Mouse (Mus musculus): ENCODE measurements around the gene Sema6d. TPM values are rescaled to one million over a fixed set of nuclear protein-coding genes. Genes with fewer than 3 reads are reported as not detected.

The Sema6d gene
- polyA plus RNA-seq, 1 experiment from 2014 or later, result 22.1 TPM

DNA sequence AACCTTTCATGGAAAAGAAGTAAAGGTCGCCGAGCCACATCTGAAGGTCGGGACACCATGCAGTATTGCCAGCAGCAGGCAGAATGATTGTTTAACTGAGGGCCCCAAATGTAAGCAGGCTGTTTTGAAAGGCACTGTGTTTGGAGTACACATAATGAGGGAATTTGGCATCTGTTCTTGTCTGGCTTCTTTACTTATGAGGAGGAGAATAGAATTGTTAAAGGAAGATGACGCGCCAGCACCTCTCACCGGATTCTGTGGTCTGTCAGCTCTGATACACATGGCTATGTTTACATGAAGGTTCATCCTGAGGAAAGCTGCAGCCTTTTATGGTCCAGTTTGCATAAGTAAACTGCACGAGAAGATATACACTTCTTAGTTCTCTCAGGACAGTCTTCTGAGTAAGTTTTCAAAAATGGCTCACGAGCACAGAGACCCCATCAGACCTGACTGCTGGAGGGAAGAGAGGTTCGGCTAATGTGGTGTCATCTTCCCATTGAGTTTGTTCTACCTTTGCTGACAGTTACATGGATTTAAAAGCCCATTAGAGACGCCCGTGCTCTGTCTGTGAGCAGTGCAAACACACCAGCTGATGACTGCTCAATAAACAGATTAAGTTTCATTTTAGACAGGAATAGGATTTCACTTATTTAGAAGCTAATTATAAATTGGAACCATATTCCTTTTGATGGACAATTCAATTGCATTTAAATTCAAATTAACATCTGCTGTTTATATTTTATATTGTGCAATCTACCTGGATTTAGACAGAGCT is 28.9 kb downstream of the Sema6d start:
- no peak overlapping the region for H3K4me3 ChIP-seq (replicated peaks)
- peaks cover 11% of the 10 kb centered on the region for H3K4me1 ChIP-seq (replicated peaks)
- no peaks in the 10 kb centered on the region for H3K9me3 ChIP-seq
- no peak overlapping the region for H3K27ac ChIP-seq
- H3K9ac ChIP-seq (replicated peaks), result no peak overlapping the region
- no peaks in the 10 kb centered on the region for H3K27me3 ChIP-seq
- no peak overlapping the region for H3K4me2 ChIP-seq (replicated peaks)
- 67% methylated on average over 11 of the region's 11 CpGs for whole genome bisulfite sequencing
- H3K36me3 ChIP-seq, result no peaks in the 10 kb centered on the region
- ATAC-seq, result no peak

- Histone ChIP-seq H3K36me3 (no peaks in the 10 kb centered on the region), H3K9ac (replicated peaks) (no peak overlapping the region), H3K9me3 (no peaks in the 10 kb centered on the region), H3K4me3 (replicated peaks) (no peak overlapping the region), H3K4me1 (replicated peaks) (peaks cover 11% of the 10 kb centered on the region), H3K27ac (no peak overlapping the region), H3K4me2 (replicated peaks) (no peak overlapping the region), H3K27me3 (no peaks in the 10 kb centered on the region)
- no peak for ATAC-seq
- 86% methylated on average over 1 of the region's 1 CpGs for WGBS
These were observed 30.6 kb downstream of the Sema6d start for GRCm38 (mm10) chr2:124120355-124120754.

DNA sequence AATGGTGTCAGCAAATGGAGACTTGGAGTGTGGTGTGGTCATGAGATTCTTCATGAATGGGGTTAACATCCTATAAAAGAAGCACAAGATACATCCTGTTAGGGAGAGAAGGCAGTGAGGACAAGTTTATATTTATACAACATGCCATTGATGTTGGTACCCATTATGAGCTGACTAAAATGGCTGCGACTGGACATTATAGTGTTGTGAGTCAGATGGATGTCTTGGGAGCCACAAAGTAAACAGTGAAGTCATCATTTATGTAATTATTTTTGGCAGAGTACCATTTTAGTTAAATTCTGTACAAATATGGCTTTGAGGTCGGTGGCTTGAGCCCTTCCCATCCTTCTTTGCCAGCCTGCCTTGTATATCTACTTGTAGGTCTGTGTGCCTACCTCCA is 31.8 kb downstream of the Sema6d start:
- Histone ChIP-seq H3K4me1 (replicated peaks) (peaks cover 11% of the 10 kb centered on the region), H3K36me3 (no peaks in the 10 kb centered on the region), H3K27me3 (no peaks in the 10 kb centered on the region), H3K4me3 (replicated peaks) (no peak overlapping the region), H3K27ac (no peak overlapping the region), H3K9me3 (no peaks in the 10 kb centered on the region), H3K4me2 (replicated peaks) (no peak overlapping the region), H3K9ac (replicated peaks) (no peak overlapping the region)
- WGBS, result 90% methylated on average over 2 of the region's 2 CpGs
- no peak for ATAC-seq

- no peak overlapping the region for H3K9ac ChIP-seq (replicated peaks)
- no peak overlapping the region for H3K4me3 ChIP-seq (replicated peaks)
- H3K4me1 ChIP-seq (replicated peaks), result no peaks in the 10 kb centered on the region
- WGBS, result 92% methylated on average over 7 of the region's 7 CpGs
- ATAC-seq, result no peak
- H3K9me3 ChIP-seq, result no peaks in the 10 kb centered on the region
- no peaks in the 10 kb centered on the region for H3K27me3 ChIP-seq
- H3K36me3 ChIP-seq, result no peaks in the 10 kb centered on the region
- H3K4me2 ChIP-seq (replicated peaks), result no peak overlapping the region
- no peak overlapping the region for H3K27ac ChIP-seq
These were observed 35.7 kb downstream of the Sema6d start for GRCm38 (mm10) chr2:124125504-124125903.

GRCm38 (mm10) chr2:124126853-124127252 is 37.1 kb downstream of the Sema6d start:
- Histone ChIP-seq H3K9me3 (no peaks in the 10 kb centered on the region), H3K36me3 (no peaks in the 10 kb centered on the region), H3K9ac (replicated peaks) (no peak overlapping the region), H3K4me3 (replicated peaks) (no peak overlapping the region), H3K27me3 (no peaks in the 10 kb centered on the region), H3K4me2 (replicated peaks) (no peak overlapping the region), H3K27ac (no peak overlapping the region), H3K4me1 (replicated peaks) (no peaks in the 10 kb centered on the region)
- no peak for ATAC-seq
- WGBS, result 75% methylated on average over 3 of the region's 3 CpGs

GRCm38 (mm10) chr2:124130876-124131275 is 41.1 kb downstream of the Sema6d start:
- no peaks in the 10 kb centered on the region for H3K36me3 ChIP-seq
- no peak overlapping the region for H3K4me3 ChIP-seq (replicated peaks)
- H3K9ac ChIP-seq (replicated peaks), result no peak overlapping the region
- no peaks in the 10 kb centered on the region for H3K4me1 ChIP-seq (replicated peaks)
- no peak overlapping the region for H3K27ac ChIP-seq
- no peaks in the 10 kb centered on the region for H3K27me3 ChIP-seq
- no peaks in the 10 kb centered on the region for H3K9me3 ChIP-seq
- WGBS, result 86% methylated on average over 2 of the region's 2 CpGs
- no peak overlapping the region for H3K4me2 ChIP-seq (replicated peaks)
- ATAC-seq, result no peak

DNA sequence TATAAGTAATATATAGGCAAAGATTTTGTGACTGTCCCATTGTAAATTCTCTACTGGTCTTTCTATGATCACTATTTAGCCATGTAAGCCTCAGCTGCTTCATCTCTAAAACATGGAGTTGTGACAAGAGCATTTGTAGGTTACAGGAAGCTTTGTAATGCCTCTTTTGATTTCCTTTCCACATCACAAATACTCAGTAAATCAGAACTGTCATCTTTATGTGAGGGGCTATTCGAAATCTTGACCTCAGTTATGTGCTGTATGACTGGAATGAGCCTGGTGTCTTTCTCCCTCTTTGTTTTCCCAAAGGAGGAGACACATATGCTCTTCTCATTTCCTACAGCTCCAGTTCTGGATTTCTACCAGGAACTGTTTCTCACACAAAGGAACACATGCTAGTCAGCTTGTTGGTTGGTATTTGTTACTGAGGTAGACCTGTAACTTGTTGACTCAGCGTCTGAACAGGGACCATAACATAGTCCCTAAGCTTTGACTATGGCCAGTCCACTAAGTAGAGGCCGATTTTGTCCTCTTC is 51.8 kb downstream of the Sema6d start:
- Histone ChIP-seq H3K9me3 (no peaks in the 10 kb centered on the region), H3K4me1 (replicated peaks) (peaks cover 7% of the 10 kb centered on the region), H3K36me3 (no peaks in the 10 kb centered on the region), H3K4me2 (replicated peaks) (no peak overlapping the region), H3K27ac (no peak overlapping the region), H3K9ac (replicated peaks) (no peak overlapping the region), H3K4me3 (replicated peaks) (no peak overlapping the region), H3K27me3 (no peaks in the 10 kb centered on the region)
- 77% methylated on average over 3 of the region's 3 CpGs for WGBS
- ATAC-seq, result no peak

GRCm38 (mm10) chr2:124145528-124145927 is 55.8 kb downstream of the Sema6d start:
- Histone ChIP-seq H3K27me3 (no peaks in the 10 kb centered on the region), H3K36me3 (no peaks in the 10 kb centered on the region), H3K9me3 (no peaks in the 10 kb centered on the region), H3K4me2 (replicated peaks) (no peak overlapping the region), H3K4me3 (replicated peaks) (no peak overlapping the region), H3K27ac (no peak overlapping the region), H3K9ac (replicated peaks) (no peak overlapping the region), H3K4me1 (replicated peaks) (peaks cover 7% of the 10 kb centered on the region)
- WGBS, result 0% methylated on average over 1 of the region's 1 CpGs
- ATAC-seq, result no peak

DNA sequence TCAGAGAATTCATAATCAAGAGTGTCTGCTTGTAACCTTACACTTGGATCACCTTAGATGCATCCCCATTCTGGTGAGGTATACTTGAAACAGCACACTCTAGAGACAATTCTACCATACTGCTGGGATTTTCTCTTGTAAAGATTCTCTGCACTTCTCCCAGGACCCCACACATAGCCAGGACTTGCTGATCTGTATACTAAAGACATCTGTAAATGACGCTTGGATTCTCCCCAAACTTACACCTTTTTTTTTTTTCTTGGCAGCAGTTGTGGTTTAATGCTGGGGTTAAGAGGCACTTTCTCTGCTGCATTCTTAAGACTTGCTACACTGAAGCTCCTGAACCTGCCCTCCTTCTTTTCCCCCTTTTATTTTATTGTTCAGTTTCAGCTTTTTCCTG is 68.4 kb downstream of the Sema6d start:
- 61% methylated on average over 1 of the region's 1 CpGs for WGBS
- no peak overlapping the region for H3K4me3 ChIP-seq (replicated peaks)
- H3K27ac ChIP-seq, result no peak overlapping the region
- peaks cover 17% of the 10 kb centered on the region for H3K4me1 ChIP-seq (replicated peaks)
- H3K4me2 ChIP-seq (replicated peaks), result no peak overlapping the region
- no peak for ATAC-seq
- no peaks in the 10 kb centered on the region for H3K36me3 ChIP-seq
- H3K9me3 ChIP-seq, result no peaks in the 10 kb centered on the region
- H3K27me3 ChIP-seq, result no peaks in the 10 kb centered on the region
- no peak overlapping the region for H3K9ac ChIP-seq (replicated peaks)

DNA sequence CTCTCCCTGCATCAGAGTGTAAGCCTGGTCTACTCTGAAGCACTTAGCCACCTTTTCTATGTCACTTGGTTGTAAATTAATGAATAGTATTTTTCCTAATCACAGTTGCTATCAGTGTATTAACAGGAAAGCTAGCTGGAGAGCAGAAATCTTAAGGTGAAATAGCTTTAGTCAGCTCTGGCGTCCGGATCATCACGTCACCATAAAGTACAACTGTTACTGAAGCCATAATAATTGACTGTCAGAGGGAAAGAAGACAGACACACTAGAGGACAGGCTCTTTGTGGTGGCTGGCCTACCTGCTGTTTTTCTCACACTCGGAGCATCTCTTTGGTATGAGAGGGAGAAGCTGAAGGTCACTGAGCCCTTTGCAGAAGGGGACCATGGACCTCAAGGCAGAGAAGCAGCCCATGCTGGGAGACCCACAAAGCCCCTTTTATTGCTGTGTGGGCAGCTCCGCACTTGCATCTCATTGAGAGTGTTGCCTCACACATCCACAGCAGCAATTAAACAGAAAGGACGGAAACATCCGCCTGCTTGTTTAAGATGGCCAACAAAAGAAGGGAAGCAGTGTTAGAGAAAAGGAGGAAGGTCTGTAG is 72.3 kb downstream of the Sema6d start:
- ATAC-seq, result peak; percentile 63
- 33% methylated on average over 7 of the region's 7 CpGs for WGBS
- 0 out of 2 replicates have a peak overlapping the region, but pooled peaks have one; percentile 7 for H3K27ac ChIP-seq
- no peaks in the 10 kb centered on the region for H3K27me3 ChIP-seq
- no peak overlapping the region for H3K4me3 ChIP-seq (replicated peaks)
- no peaks in the 10 kb centered on the region for H3K9me3 ChIP-seq
- H3K36me3 ChIP-seq, result no peaks in the 10 kb centered on the region
- H3K4me1 ChIP-seq (replicated peaks), result peaks cover 17% of the 10 kb centered on the region
- H3K4me2 ChIP-seq (replicated peaks), result no peak overlapping the region
- H3K9ac ChIP-seq (replicated peaks), result no peak overlapping the region

DNA sequence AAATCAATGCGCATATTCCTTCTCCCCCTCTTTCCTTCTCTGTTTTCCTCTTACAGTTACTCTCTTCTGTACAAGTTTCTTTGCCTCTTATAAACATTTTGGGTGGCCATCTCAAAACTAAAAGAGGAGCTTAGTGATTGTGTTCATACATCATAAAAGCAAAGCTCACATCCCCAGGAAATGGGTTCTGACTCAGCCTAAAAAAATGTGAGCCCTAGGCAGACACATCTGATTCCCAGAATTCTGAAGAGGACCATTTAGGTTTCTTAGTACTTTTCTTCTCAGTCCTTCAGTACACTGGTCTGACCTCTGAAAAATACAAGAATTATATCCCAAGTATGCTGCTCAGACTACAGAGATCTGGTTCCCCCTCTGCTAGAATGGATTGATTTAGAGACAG is 78.6 kb downstream of the Sema6d start:
- Histone ChIP-seq H3K4me1 (replicated peaks) (peaks cover 12% of the 10 kb centered on the region), H3K36me3 (no peaks in the 10 kb centered on the region), H3K27ac (no peak overlapping the region), H3K4me2 (replicated peaks) (no peak overlapping the region), H3K4me3 (replicated peaks) (no peak overlapping the region), H3K9me3 (no peaks in the 10 kb centered on the region), H3K27me3 (0 out of 2 replicates have a peak, but pooled peaks cover 2% of the 10 kb centered on the region), H3K9ac (replicated peaks) (no peak overlapping the region)
- no peak for ATAC-seq
- WGBS, result 100% methylated on average over 1 of the region's 1 CpGs

DNA sequence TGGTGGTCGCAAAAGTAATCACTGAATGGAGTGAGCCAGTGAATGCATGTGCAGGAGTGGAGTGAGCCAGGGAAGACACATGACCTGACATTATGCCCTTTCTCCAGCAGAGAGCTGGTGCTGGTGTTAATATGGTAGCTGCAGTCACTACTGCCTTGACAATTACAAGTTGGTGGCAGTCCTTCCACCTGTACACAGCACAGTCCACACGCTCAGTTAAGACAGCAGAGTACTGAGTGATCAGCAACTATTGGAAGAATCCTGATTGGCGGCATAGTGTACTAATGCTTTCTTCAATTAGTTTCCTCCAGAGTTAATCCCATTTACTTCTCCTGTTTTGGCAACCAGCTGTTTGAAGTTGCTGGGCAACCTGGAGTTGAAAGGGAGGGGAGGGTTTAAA is 81.9 kb downstream of the Sema6d start:
- 0 out of 2 replicates have a peak, but pooled peaks have one; percentile 60 for ATAC-seq

More for the DNA sequence above, 81.9 kb downstream of the Sema6d start:
- Histone ChIP-seq H3K9me3 (no peaks in the 10 kb centered on the region), H3K4me2 (replicated peaks) (no peak overlapping the region), H3K27ac (no peak overlapping the region), H3K27me3 (0 out of 2 replicates have a peak, but pooled peaks cover 2% of the 10 kb centered on the region), H3K9ac (replicated peaks) (no peak overlapping the region), H3K4me3 (replicated peaks) (no peak overlapping the region), H3K36me3 (no peaks in the 10 kb centered on the region), H3K4me1 (replicated peaks) (peaks cover 18% of the 10 kb centered on the region)
- 14% methylated on average over 3 of the region's 3 CpGs for WGBS
